Mouse (Mus musculus) cerebellum, adult 9-10 months (tissue): ENCODE measurements around the gene Catsperd.
"Not testable (repeated sequence)": the region's sequence is repeated elsewhere in the genome, so short reads cannot be mapped to it uniquely, and the experiment has no call there.

Experiments used
- DNase-seq: peaks from one replicate; pipeline ENCODE4 v3.0.0; 2022

Catsperd gene

GRCm38 (mm10) chr17:56627530-56628277, at the start of gene Catsperd:
TSS of gene Catsperd (plus strand) at chr17:56628143.
- peak; percentile 63 for DNase-seq

GRCm38 (mm10) chr17:56583071-56583470, 44.9 kb upstream of the Catsperd start:
- no peak for DNase-seq

- DNase-seq: peak; percentile 77
Observed at GRCm38 (mm10) chr17:56583611-56584256, 44.2 kb upstream of the Catsperd start.

- peak; percentile 99 for DNase-seq
Observed at GRCm38 (mm10) chr17:56584257-56585130, 43.4 kb upstream of the Catsperd start, which contains the start of the genes Safb2 and Safb. TSS of gene Safb2 (minus strand) at chr17:56584585. TSS of gene Safb (plus strand) at chr17:56584825.

GRCm38 (mm10) chr17:56585171-56585821, 42.6 kb upstream of the Catsperd start:
- DNase-seq: no peak

- no peak for DNase-seq
Observed at GRCm38 (mm10) chr17:56587773-56588172, 40.2 kb upstream of the Catsperd start.

GRCm38 (mm10) chr17:56588921-56589320, 39.0 kb upstream of the Catsperd start:
- DNase-seq: no peak

GRCm38 (mm10) chr17:56592553-56592952, 35.4 kb upstream of the Catsperd start:
- no peak for DNase-seq

GRCm38 (mm10) chr17:56593527-56594271, 34.2 kb upstream of the Catsperd start:
- DNase-seq: no peak

GRCm38 (mm10) chr17:56603186-56604069, 24.5 kb upstream of the Catsperd start:
- DNase-seq: peak; percentile 53

GRCm38 (mm10) chr17:56604070-56604380, 23.9 kb upstream of the Catsperd start:
- DNase-seq: no peak

- DNase-seq: no peak
Observed at GRCm38 (mm10) chr17:56604422-56604821, 23.5 kb upstream of the Catsperd start.

GRCm38 (mm10) chr17:56605431-56605830, 22.5 kb upstream of the Catsperd start:
- no peak for DNase-seq

GRCm38 (mm10) chr17:56607521-56608062, 20.4 kb upstream of the Catsperd start:
- DNase-seq: peak; percentile 55

GRCm38 (mm10) chr17:56608699-56609098, 19.2 kb upstream of the Catsperd start:
- DNase-seq: peak; percentile 65

GRCm38 (mm10) chr17:56609452-56610171, 18.3 kb upstream of the Catsperd start, which contains the start of gene 2410015M20Rik:
TSS of gene 2410015M20Rik (minus strand) at chr17:56609771.
- peak; percentile 99 for DNase-seq

GRCm38 (mm10) chr17:56611323-56611722, 16.6 kb upstream of the Catsperd start:
- peak; percentile 64 for DNase-seq

- peak; percentile 74 for DNase-seq
Observed at GRCm38 (mm10) chr17:56611861-56612564, 15.9 kb upstream of the Catsperd start.

GRCm38 (mm10) chr17:56612565-56612939, 15.4 kb upstream of the Catsperd start:
- not testable (repeated sequence) for DNase-seq
